Mouse (Mus musculus): ENCODE measurements around the gene Ccser2. TPM values are rescaled to one million over a fixed set of nuclear protein-coding genes. Genes with fewer than 3 reads are reported as not detected.

Gene Ccser2
- total RNA-seq, 1 experiment from 2014 or later = 40.3 TPM

- ATAC-seq (ENCODE audit: extremely low read depth, insufficient number of reproducible peaks, low FRiP score, poor library complexity, severe bottlenecking) = no peak
Observed at GRCm38 (mm10) chr14:36892762-36893358, 75.7 kb downstream of the Ccser2 start.

- no peak for ATAC-seq (ENCODE audit: extremely low read depth, insufficient number of reproducible peaks, low FRiP score, poor library complexity, severe bottlenecking)
Observed at GRCm38 (mm10) chr14:36890130-36890529, 78.4 kb downstream of the Ccser2 start.

GRCm38 (mm10) chr14:36885680-36886079, 82.9 kb downstream of the Ccser2 start:
- ATAC-seq (ENCODE audit: extremely low read depth, insufficient number of reproducible peaks, low FRiP score, poor library complexity, severe bottlenecking) = no peak

GRCm38 (mm10) chr14:36885117-36885516, 83.5 kb downstream of the Ccser2 start:
- ATAC-seq (ENCODE audit: extremely low read depth, insufficient number of reproducible peaks, low FRiP score, poor library complexity, severe bottlenecking) = no peak

GRCm38 (mm10) chr14:36883576-36883975, 85.0 kb downstream of the Ccser2 start:
- ATAC-seq (ENCODE audit: extremely low read depth, insufficient number of reproducible peaks, low FRiP score, poor library complexity, severe bottlenecking) = no peak

- ATAC-seq (ENCODE audit: extremely low read depth, insufficient number of reproducible peaks, low FRiP score, poor library complexity, severe bottlenecking) = no peak
Observed at GRCm38 (mm10) chr14:36870257-36870656, 98.3 kb downstream of the Ccser2 start.

GRCm38 (mm10) chr14:36868769-36869362, 99.7 kb downstream of the Ccser2 start:
- ATAC-seq (ENCODE audit: extremely low read depth, insufficient number of reproducible peaks, low FRiP score, poor library complexity, severe bottlenecking) = peak; percentile 52

GRCm38 (mm10) chr14:36866966-36867700, 101.4 kb downstream of the Ccser2 start:
- ATAC-seq (ENCODE audit: extremely low read depth, insufficient number of reproducible peaks, low FRiP score, poor library complexity, severe bottlenecking) = peak; percentile 53

- ATAC-seq (ENCODE audit: extremely low read depth, insufficient number of reproducible peaks, low FRiP score, poor library complexity, severe bottlenecking) = peak; percentile 82
Observed at GRCm38 (mm10) chr14:36863877-36864489, 104.6 kb downstream of the Ccser2 start.

- peak; percentile 45; the same call in 1 of the 2 replicates for ATAC-seq (ENCODE audit: extremely low read depth, insufficient number of reproducible peaks, low FRiP score, poor library complexity, severe bottlenecking)
Observed at GRCm38 (mm10) chr14:36862387-36862786, 106.2 kb downstream of the Ccser2 start.

GRCm38 (mm10) chr14:36858932-36859331, 109.6 kb downstream of the Ccser2 start:
- no peak for ATAC-seq (ENCODE audit: extremely low read depth, insufficient number of reproducible peaks, low FRiP score, poor library complexity, severe bottlenecking)

GRCm38 (mm10) chr14:36852972-36853371, 115.6 kb downstream of the Ccser2 start:
- no peak for ATAC-seq (ENCODE audit: extremely low read depth, insufficient number of reproducible peaks, low FRiP score, poor library complexity, severe bottlenecking)

GRCm38 (mm10) chr14:36848860-36849259, 119.7 kb downstream of the Ccser2 start:
- ATAC-seq (ENCODE audit: extremely low read depth, insufficient number of reproducible peaks, low FRiP score, poor library complexity, severe bottlenecking) = no peak

Other genes with a start within 250 kb of the Ccser2 start
- gene Rgr, start 80.2 kb upstream of the Ccser2 start, total RNA-seq (2017) = not detected in 2 replicates
- not detected in 2 replicates for gene Lrit1, start 86.1 kb upstream of the Ccser2 start, total RNA-seq (2017)
- gene Lrit2, start 99.2 kb upstream of the Ccser2 start, total RNA-seq (2017) = not detected in 2 replicates
- gene Cdhr1, start 129.6 kb upstream of the Ccser2 start, total RNA-seq (2017) = not detected in 2 replicates
- gene 2610528A11Rik, start 145.2 kb upstream of the Ccser2 start, total RNA-seq (2017) = not detected in 2 replicates
- gene Ghitm, start 166.5 kb upstream of the Ccser2 start, total RNA-seq (2017) = 100 and 114 TPM in 2 replicates